Mouse (Mus musculus) G1E (cell line): ENCODE data around the gene Rin1. TPM values are rescaled to one million over a fixed set of nuclear protein-coding genes. Genes with fewer than 3 reads are reported as not detected.

ENCODE experiments used
- ATAC-seq: 2 replicates; pipeline ENCODE4 v1.8.0; 2016; ENCODE audit warnings: mild to moderate bottlenecking; ENCODE audit not compliant: insufficient number of reproducible peaks, poor library complexity, low FRiP score, severe bottlenecking; ENCODE audit errors: extremely low read depth
- DNase-seq: peaks from one replicate; pipeline ENCODE4 v3.0.0; 2012; ENCODE audit warnings: low spot score
- H3K27me3 ChIP-seq: 2 replicates; pipeline ENCODE4 v1.6.1; 2012; ENCODE audit warnings: mild to moderate bottlenecking, low read length, inconsistent platforms; ENCODE audit not compliant: insufficient read depth
- H3K36me3 ChIP-seq: replicated peaks from 2 replicates; pipeline ENCODE3; 2012; ENCODE audit warnings: mild to moderate bottlenecking, inconsistent platforms
- H3K4me1 ChIP-seq: 2 replicates; pipeline ENCODE4 v1.6.1; 2012; ENCODE audit warnings: low read depth, low read length, inconsistent platforms, mixed read lengths; ENCODE audit not compliant: insufficient read depth
- H3K4me3 ChIP-seq: 2 replicates; pipeline ENCODE4 v1.5.1; 2012; ENCODE audit warnings: low read depth, mild to moderate bottlenecking, inconsistent platforms, low read length, moderate library complexity, mixed read lengths
- H3K9me3 ChIP-seq: replicated peaks from 2 replicates; pipeline ENCODE4 v1.6.1; 2012; ENCODE audit warnings: inconsistent platforms
- CTCF ChIP-seq: IDR thresholded peaks from 2 replicates; pipeline ENCODE4 v1.5.1; 2012; ENCODE audit warnings: low read depth, low read length, inconsistent platforms, mixed read lengths
- GATA1 ChIP-seq: IDR thresholded peaks from 2 replicates; pipeline ENCODE4 v1.6.1; 2012; ENCODE audit warnings: borderline replicate concordance, low read length, inconsistent platforms, mixed read lengths
- GATA2 ChIP-seq: IDR thresholded peaks from 2 replicates; pipeline ENCODE4 v1.6.1; 2012; ENCODE audit warnings: low read depth, low read length, inconsistent platforms, borderline replicate concordance
- POLR2AphosphoS5 ChIP-seq: IDR thresholded peaks from 2 replicates; pipeline ENCODE4 v1.6.1; 2012; ENCODE audit warnings: low read depth, low read length, inconsistent platforms; ENCODE audit not compliant: insufficient replicate concordance
- TAL1 ChIP-seq: conservative IDR thresholded peaks from 2 replicates; pipeline ENCODE4 v1.6.1; 2012; ENCODE audit warnings: low read depth, low read length, inconsistent platforms, mixed read lengths
- polyA plus RNA-seq: library from polyadenylated mRNA; stranded (reverse); fragments of >175 nt; gene quantifications from 2 replicates; pipeline ENCODE4 v1.2.3, GENCODE M21; 2012
- total RNA-seq, 2 experiments: library from RNA; stranded (forward) in 1 of 2; stranded (reverse) in 1 of 2; fragments of 200-1000 nt in 1 of 2; fragments of >200 nt in 1 of 2; fragmentation: Nextera tagmentation in 1 of 2; gene quantifications; 2 replicates each; pipeline ENCODE4 v1.2.3; 2014 to 2017

Gene Rin1
- total and polyA plus RNA-seq, 3 experiments, result 0.22 to 1.8 (median 0.72) TPM

GRCm38 (mm10) chr19:5051515-5051914 is 1.2 kb downstream of the Rin1 start:
- H3K4me1 ChIP-seq, result peaks cover 8% of the 10 kb centered on the region

GRCm38 (mm10) chr19:5052166-5052822 is 2.0 kb downstream of the Rin1 start:
- H3K27me3 ChIP-seq, result peaks cover 13% of the 10 kb centered on the region
- no peak for ATAC-seq
- no peak overlapping the region for H3K4me3 ChIP-seq
- peaks cover 53% of the 10 kb centered on the region for H3K36me3 ChIP-seq
- H3K4me1 ChIP-seq, result peaks cover 11% of the 10 kb centered on the region
- no peaks in the 10 kb centered on the region for H3K9me3 ChIP-seq
- DNase-seq, result no peak
- TF ChIP-seq TAL1 (no peak), GATA1 (no peak), GATA2 (no peak), CTCF (no peak), POLR2AphosphoS5 (no peak)

More at GRCm38 (mm10) chr19:5051515-5051914, 1.2 kb downstream of the Rin1 start:
- no peak for TF ChIP-seq CTCF
- no peak for TF ChIP-seq TAL1
- TF ChIP-seq GATA2, result no peak
- no peak for TF ChIP-seq GATA1
- TF ChIP-seq POLR2AphosphoS5, result no peak
- H3K36me3 ChIP-seq, result peaks cover 60% of the 10 kb centered on the region
- peaks cover 13% of the 10 kb centered on the region for H3K27me3 ChIP-seq
- no peaks in the 10 kb centered on the region for H3K9me3 ChIP-seq
- DNase-seq (no peak), ATAC-seq (no peak)
- H3K4me3 ChIP-seq, result no peak overlapping the region

- Histone ChIP-seq H3K36me3 (peaks cover 47% of the 10 kb centered on the region), H3K4me1 (peaks cover 11% of the 10 kb centered on the region), H3K27me3 (peaks cover 16% of the 10 kb centered on the region), H3K4me3 (no peak overlapping the region), H3K9me3 (no peaks in the 10 kb centered on the region)
- TF ChIP-seq GATA1 (no peak), POLR2AphosphoS5 (no peak), GATA2 (no peak), TAL1 (no peak)
- ATAC-seq (no peak), DNase-seq (no peak)
Measured at GRCm38 (mm10) chr19:5052853-5053252, 2.6 kb downstream of the Rin1 start.

- peaks cover 22% of the 10 kb centered on the region for H3K4me1 ChIP-seq
- H3K4me3 ChIP-seq, result no peak overlapping the region
- DNase-seq, result peak; percentile 70
- peaks cover 36% of the 10 kb centered on the region for H3K36me3 ChIP-seq
- TF ChIP-seq GATA1, result no peak
- peak; percentile 97 for TF ChIP-seq CTCF
- no peak for TF ChIP-seq POLR2AphosphoS5
- TF ChIP-seq TAL1, result no peak
- TF ChIP-seq GATA2, result no peak
- ATAC-seq, result no peak
- H3K27me3 ChIP-seq, result peaks cover 20% of the 10 kb centered on the region
- H3K9me3 ChIP-seq, result no peaks in the 10 kb centered on the region
Measured at GRCm38 (mm10) chr19:5053909-5054308, 3.6 kb downstream of the Rin1 start.

- Histone ChIP-seq H3K9me3 (no peaks in the 10 kb centered on the region), H3K4me1 (peaks cover 42% of the 10 kb centered on the region), H3K27me3 (peaks cover 20% of the 10 kb centered on the region), H3K4me3 (no peak overlapping the region), H3K36me3 (peaks cover 13% of the 10 kb centered on the region)
- ATAC-seq (no peak), DNase-seq (no peak)
- no peak for TF ChIP-seq POLR2AphosphoS5
- no peak for TF ChIP-seq TAL1
- TF ChIP-seq GATA1, result no peak
- no peak for TF ChIP-seq GATA2
- no peak for TF ChIP-seq CTCF
Measured at GRCm38 (mm10) chr19:5056251-5056650, 6.0 kb downstream of the Rin1 start.

- TF ChIP-seq POLR2AphosphoS5, result no peak
- no peak for TF ChIP-seq GATA1
- TF ChIP-seq CTCF, result no peak
- no peak for TF ChIP-seq GATA2
- no peak for TF ChIP-seq TAL1
- no peak for DNase-seq
- Histone ChIP-seq H3K27me3 (peaks cover 25% of the 10 kb centered on the region), H3K36me3 (peaks cover 4% of the 10 kb centered on the region), H3K4me3 (no peak overlapping the region), H3K9me3 (no peaks in the 10 kb centered on the region), H3K4me1 (peaks cover 44% of the 10 kb centered on the region)
- no peak for ATAC-seq
Measured at GRCm38 (mm10) chr19:5057876-5058775, 7.8 kb downstream of the Rin1 start.
